Mouse (Mus musculus) left cerebral cortex, postnatal 25 days (tissue): ENCODE measurements around the gene Reep3. TPM values are rescaled to one million over a fixed set of nuclear protein-coding genes. Genes with fewer than 3 reads are reported as not detected.

Experiments
- DNase-seq, 2 experiments: peaks; one replicate each; pipeline ENCODE4 v3.0.0; 2022; ENCODE audit warnings: low spot score in 2 of 2, mixed read lengths in 1 of 2
- intact Hi-C: fragments of 180-260 bp; cut with DNase I; formaldehyde crosslinking; loops from one replicate; pipeline ENCODE4 v1.15.1; 2025
- total RNA-seq, 2 experiments: library from RNA; stranded (reverse); gene quantifications; 2 replicates each; pipeline ENCODE4 v1.2.3; 2021

Gene Reep3
- total RNA-seq: 10 to 100 TPM; 18.9 to 21.3 TPM

- DNase-seq: peak; percentile 61 to 63
- intact Hi-C loops: loop anchor here (1.0 to 5.0 kb wide), 6 partner anchors 21 to 188 kb away; no protein-coding TSS in a partner anchor
Measured at GRCm38 (mm10) chr10:67096621-67097436, at the start of gene Reep3. Reep3 (minus strand) TSS chr10:67096945.

DNA sequence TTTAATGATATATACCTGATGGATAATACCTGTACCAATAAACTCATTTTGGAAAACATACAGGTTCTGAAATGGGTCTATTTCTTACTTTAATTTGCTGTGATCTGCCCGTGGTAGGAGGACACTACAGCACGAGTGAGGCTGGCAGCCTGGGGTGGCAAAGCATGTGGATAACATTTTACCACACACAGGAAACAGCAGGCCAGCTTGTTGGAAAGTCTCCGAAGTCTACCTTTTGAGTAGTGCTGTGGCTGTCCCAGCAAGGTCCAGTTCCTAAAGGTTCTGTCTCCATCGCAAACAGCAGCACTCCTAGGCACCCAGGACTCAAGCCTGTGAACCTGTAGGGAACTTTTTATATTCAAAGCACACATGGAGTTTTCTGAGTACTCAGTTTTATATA lies 48.9 kb upstream of the Reep3 start:
- intact Hi-C loops: no loop called here

DNA sequence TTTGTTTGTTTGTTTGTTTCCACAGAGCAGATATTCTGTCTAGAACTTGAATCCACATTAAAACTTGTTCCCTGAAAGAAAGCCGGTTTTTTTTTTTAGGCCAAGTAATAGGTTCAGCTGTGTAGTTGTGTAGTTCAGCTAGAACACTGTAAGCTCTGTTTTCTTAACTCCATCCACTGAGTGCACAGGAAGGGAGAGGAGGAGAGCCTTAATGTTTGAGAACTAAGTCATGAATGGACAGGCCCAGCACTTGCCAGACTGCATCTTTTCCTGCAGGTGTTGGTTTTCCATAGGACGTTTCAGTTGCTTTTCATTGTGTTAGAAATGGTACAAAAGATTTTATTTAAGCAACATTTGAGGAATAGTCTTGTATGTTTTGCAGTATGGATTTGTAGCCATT lies 47.5 kb upstream of the Reep3 start:
- intact Hi-C loops: no loop called here
- DNase-seq: no peak

More for the DNA sequence above, 48.9 kb upstream of the Reep3 start:
- no peak for DNase-seq

DNA sequence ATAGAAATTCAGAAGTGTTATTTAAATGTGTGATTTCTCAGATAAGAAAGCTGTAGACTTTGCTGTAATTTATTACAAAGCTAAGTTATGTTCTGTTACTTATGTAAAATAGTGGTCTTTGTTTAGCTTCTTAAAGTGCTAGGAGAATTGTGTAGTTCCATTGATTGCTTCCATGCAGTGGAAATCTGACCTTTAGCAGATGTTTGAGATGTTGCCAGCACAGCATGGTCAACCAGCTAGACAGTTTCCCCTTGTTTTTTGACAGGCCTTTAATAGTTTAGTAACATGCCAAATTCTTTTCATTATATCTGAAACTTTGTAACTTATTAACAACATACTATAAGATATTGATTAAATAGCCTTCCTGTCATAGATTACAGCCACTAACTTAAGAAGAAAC lies 46.9 kb upstream of the Reep3 start:
- intact Hi-C loops: no loop called here
- DNase-seq: no peak

- DNase-seq: no peak
- intact Hi-C loops: loop anchor here (5.0 kb wide), 1 partner anchor 45 kb away; no protein-coding TSS in a partner anchor
Measured at GRCm38 (mm10) chr10:67137437-67137836, 40.7 kb upstream of the Reep3 start.

DNA sequence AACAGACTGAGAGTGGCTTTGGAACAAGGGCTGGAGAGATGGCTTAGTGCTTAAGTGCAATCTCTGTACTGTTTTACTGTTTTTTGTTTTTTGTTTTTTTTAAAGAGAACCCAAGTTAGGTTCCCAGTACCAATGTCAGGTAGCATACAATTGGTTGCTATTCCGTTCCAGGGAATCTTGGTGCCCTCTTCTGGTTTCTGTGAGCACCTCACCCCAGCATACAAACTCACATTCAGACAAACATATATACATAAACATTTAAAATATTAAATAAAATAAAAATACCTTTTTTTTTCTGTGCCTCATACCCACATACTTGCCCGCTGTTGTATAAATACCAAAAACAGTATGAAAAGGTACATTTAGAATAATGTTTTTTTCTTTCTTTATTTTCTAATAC lies 37.6 kb upstream of the Reep3 start:
- no peak for DNase-seq
- intact Hi-C loops: no loop called here

DNA sequence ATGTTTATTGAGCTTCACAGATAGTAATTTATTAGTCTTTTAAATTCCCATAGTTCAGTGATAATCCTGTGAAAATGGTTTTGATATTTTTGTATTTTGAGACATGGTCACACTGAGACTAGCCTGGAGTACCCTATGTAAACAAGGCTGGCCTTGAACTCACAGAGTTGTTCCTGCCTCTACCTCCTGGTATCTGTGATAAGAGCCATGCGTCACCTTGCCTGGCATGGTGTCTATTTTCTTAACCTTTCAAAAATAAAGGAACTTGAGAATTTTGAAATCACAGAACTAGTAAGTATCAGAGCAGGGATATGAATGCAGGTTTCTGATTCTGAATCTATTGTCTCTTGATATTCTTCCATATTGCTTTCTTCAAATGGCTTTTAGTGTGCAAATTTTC lies 35.0 kb upstream of the Reep3 start:
- no peak for DNase-seq
- intact Hi-C loops: no loop called here

DNA sequence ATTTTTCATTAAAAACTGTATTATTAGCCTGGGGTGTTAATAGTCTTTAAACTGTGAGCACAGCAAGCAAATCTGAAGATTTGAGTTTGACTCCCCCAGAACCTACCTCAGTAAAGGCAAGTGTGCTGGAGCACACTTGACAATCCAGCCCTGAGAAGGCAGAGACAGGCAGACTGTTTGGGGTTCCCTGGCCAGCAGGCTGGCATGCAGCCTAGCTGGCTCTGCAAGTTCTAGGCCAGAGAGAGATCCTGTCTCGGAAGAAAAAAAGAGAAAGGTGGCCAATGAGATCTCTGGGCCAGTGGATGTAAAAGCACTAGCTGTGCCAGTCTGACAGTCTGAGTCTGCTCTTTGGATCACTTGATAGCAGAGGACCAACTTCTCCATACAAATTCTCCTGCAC lies 32.8 kb upstream of the Reep3 start:
- DNase-seq: peak in 1 of 2 experiments; percentile 37
- intact Hi-C loops: loop anchor here (5.0 kb wide), 1 partner anchor 58 kb away; no protein-coding TSS in a partner anchor

DNA sequence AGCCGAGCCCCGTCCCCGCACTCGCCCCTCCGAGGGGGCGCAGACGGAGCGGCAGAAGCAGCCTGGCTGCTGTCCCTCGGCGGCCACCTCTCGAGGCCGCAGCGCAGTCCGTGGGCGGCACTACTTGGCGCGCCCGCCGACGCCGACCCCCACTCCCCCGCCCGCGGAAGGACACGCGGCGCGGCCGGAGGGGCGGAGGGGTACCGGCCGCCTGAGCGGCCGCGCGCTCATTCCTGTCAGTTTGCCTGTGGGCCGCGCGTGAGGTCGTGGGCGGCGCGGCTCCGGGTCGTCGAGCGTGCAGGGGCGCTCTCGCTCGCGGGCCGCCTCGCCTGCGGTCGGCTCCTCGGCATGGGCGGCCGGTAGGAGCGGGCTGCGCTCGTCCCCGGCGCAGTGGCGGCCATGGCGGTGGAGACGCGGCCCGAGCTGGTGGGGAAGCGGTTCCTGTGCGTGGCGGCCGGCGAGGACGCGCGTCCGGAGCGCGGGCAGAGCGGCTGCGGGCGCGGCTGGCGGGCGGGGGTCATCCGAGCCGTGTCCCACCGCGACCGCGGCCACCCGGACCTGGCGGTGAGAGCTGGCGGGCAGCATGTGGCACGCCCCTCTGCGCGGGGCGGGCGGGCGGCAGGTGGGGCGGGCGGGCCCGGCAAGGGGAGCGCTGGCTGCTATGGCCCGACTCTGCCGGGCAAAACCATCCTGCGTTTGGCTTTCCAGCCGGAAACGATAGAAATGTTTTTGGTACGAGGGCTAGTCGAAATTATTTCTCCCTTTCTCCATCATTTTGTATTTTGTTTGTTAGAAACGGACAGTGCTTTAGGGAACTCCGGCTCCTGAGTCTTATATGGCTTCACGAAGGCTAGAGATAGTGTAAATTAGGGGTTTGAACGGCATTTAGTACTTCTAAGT lies 30.4 kb upstream of the Reep3 start:
- peak in 1 of 2 experiments; percentile 47 for DNase-seq
- intact Hi-C loops: loop anchor here (2.0 to 5.0 kb wide), 2 partner anchors 30 to 60 kb away; partner anchors contain the start of genes Jmjd1c and Reep3

DNA sequence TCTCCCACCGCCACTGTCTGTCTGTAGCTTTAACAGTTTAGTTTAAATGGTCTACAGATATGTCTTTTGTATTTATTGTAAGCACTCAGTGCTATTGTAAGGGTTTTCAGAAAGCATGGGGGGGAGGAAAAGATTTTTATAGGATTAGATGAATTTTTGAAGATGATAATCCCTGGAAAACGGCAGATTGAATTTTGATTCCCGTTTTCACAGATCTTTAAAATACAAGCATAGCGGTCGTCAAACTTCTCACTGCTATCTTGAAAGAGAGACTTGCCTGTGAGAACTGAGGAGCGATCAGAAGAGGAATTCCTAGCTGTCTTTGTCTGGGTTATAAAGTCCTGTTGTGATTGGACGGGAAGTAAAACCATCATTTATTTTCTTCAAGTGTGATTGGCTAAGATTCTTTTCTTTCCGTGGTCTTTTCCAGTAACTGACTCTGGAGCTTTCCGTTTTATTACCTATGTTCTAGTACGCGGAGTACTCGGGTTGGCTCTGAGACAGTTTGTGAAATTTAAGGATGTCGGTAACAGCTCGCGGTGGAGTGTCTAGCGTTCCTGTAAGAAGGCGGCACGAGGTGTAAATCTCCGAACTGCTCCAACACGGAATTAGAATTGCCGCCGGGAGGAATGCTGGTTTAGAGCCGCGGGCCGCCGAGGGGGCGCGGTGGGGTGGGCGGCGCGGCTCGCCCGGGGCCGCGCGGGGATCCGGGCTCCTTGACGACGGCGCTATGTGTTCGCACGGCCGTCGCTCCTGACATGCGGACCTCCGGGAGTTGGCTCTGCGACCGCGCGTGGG lies 29.5 kb upstream of the Reep3 start:
- peak; percentile 78 to 90 for DNase-seq
- intact Hi-C loops: loop anchor here (2.0 to 5.0 kb wide), 2 partner anchors 29 to 61 kb away; partner anchors contain the start of genes Jmjd1c and Reep3

- DNase-seq: peak in 1 of 2 experiments; percentile 82
- intact Hi-C loops: loop anchor here (5.0 kb wide), 3 partner anchors 122 to 272 kb away; no protein-coding TSS in a partner anchor
Measured at GRCm38 (mm10) chr10:67124156-67124555, 27.4 kb upstream of the Reep3 start.

- DNase-seq: no peak
- intact Hi-C loops: loop anchor here (5.0 kb wide), 3 partner anchors 121 to 271 kb away; no protein-coding TSS in a partner anchor
Measured at GRCm38 (mm10) chr10:67123756-67124155, 27.0 kb upstream of the Reep3 start.

DNA sequence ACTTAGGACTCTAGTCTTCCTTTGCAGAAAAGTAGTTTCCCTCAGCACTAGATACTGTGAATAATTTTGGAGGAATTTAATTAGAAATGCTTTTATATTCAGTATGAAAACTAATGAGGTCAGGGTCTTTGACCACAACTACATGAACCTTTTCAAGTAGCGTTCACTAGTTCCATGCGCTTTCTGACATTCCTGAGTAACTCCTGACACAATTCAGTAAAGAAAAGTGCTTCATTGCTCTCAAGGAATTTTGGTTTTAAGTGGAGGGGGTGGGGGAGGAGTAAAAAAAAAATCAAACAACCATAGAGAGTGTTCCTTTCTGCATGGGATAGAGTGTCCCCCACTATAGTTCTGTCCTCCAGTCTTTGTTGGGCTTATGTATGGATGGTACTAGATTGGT lies 23.9 kb upstream of the Reep3 start:
- no peak for DNase-seq
- intact Hi-C loops: loop anchor here (5.0 kb wide), 3 partner anchors 118 to 268 kb away; no protein-coding TSS in a partner anchor

GRCm38 (mm10) chr10:67120180-67120579 lies 23.4 kb upstream of the Reep3 start:
- DNase-seq: no peak
- intact Hi-C loops: loop anchor here (5.0 kb wide), 3 partner anchors 118 to 268 kb away; no protein-coding TSS in a partner anchor

DNA sequence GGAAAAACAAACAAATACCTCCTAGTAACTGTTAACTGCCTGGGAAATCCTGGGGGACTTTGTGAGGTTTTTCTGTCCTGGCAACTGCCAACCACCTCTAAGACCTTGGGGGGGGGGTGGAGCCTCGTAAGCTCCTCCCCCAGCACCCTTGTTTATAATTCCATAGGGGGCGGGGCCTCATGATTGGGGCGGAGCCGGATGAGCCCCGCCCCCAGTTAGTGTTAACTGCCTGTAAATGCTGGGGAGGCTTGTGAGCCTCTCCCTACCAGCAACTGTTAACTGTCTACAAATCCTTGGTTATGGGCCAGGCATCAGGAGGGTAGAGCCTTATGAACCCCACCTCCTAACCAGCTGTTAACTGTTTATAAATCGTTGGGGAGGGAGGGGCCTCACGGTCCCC lies 22.5 kb upstream of the Reep3 start:
- intact Hi-C loops: no loop called here
- no peak for DNase-seq

DNA sequence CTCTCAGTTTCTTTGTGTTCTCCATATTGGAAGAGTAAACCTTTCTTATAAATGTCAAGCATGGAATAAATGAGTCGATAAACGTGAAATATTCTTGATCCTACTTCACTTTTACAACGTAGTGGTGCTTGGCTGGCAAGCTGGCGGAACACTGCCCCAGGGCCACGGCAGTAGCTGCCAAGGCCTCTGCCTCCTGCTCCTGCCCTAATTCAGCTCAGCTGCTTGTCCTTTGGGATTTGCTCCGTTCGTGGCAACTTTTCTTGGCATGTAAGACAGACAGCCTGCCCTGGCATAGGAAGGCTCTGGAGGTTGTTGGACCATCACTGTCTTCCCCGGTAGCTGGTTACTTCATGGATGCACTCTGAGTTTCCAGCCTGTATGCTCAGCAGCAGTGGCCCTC lies 19.5 kb upstream of the Reep3 start:
- no peak for DNase-seq
- intact Hi-C loops: no loop called here

DNA sequence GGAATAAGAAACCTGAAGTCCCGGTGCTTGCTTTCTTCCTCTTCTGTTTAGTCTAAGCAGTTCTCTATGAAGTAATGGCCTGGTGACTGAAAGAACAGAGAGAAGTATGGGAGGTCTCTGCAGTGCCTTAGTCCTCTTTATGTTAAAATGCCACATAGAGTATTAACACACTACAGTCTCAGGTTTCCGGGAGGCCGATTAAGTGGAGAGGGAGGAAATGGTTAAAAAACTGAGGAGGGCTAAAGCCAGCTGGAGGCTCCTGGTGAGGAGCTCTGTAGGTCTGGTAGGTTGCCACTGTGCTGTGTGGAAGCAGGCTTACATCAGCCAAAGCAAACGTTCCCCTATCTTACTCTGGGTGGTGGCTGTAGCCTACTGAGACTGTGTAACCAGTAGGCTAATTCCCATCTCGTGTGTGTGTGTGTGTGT lies 18.9 kb upstream of the Reep3 start:
- intact Hi-C loops: no loop called here
- DNase-seq: no peak

DNA sequence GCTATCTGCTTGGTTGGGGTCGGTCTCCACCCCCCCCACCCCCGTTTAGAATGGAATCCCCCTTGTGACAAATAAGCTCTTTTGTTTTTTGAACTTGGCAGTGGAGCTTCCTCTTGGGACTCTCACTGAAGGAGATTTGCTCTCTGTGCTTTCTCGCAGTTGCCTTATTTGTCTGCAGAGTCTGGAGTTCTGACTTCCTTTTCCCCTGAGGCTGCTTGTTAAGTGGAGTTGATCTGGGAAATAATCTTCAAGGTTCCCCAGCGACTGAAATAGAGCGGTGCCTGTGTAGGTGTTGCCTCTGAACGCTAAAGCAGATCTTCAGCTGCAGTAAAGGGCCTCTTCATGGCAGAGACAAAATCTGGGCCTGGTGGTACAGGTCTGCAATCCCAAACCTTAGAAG lies 18.4 kb upstream of the Reep3 start:
- DNase-seq: peak in 1 of 2 experiments; percentile 66
- intact Hi-C loops: no loop called here

GRCm38 (mm10) chr10:67113833-67114232 lies 17.1 kb upstream of the Reep3 start:
- DNase-seq: no peak
- intact Hi-C loops: no loop called here
